Mouse (Mus musculus) spleen, postnatal 4 days (tissue): ENCODE measurements around the gene Rasa3.

ENCODE experiments used
- DNase-seq, 2 experiments: peaks; one replicate each; pipeline ENCODE4 v3.0.0; 2022; ENCODE audit warnings: low spot score in 2 of 2

Gene Rasa3

DNA sequence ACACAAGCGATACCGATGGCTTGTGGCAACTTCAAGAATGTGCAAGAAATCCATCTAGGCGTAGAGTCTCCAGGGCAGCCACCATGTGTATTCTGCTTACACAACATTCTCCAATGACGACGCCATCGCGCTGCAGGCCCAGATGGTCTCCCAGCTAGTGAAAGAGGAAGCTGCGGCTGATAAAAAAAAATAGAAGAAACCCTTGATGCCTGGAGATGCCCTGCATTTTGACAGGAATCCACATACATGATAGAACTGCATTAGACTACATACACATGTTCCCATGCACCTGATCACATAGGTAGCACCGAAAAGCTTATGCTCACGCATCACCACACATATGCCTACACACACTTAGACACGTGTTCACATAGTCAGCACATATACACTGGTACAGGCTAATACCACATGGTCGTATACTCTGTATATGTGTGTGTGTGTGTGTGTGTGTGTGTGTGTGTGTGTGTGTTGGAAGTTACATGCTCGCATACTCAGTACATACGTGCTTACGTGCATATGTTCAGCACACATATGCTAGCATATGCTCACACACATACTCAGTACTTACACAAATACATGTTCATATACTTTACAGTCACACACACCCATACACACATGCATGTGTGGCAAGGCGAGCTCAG lies 8.4 kb upstream of the Rasa3 start:
- peak; percentile 46 to 75 for DNase-seq

- DNase-seq: no peak
Observed at GRCm38 (mm10) chr8:13684131-13684530, 6.7 kb upstream of the Rasa3 start.

GRCm38 (mm10) chr8:13678182-13678581 lies 779 bp upstream of the Rasa3 start:
- DNase-seq: peak; percentile 49 to 75

- DNase-seq: peak; percentile 65 to 83
Observed at GRCm38 (mm10) chr8:13676701-13677412, 546 bp downstream of the Rasa3 start.

DNA sequence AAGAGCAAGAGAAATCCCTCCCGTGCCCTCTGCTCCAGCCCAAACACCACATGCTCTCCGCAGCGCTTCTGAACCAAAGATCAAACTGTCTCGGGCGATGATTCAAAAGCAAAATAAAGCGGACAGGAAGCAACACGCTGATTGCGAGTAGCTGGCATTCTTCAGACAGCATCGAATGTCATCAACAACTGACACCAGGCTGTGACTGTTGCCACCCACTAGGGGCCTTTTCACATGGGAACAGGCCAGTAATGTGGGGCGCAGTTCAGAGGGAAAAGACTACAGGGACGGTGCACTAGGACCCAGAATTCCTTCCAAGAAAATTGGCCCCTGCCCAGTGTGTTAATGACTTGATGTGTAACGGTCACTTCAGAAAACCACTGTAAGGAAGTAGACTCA lies 1.1 kb downstream of the Rasa3 start:
- DNase-seq: peak in 1 of 2 experiments; percentile 31

DNA sequence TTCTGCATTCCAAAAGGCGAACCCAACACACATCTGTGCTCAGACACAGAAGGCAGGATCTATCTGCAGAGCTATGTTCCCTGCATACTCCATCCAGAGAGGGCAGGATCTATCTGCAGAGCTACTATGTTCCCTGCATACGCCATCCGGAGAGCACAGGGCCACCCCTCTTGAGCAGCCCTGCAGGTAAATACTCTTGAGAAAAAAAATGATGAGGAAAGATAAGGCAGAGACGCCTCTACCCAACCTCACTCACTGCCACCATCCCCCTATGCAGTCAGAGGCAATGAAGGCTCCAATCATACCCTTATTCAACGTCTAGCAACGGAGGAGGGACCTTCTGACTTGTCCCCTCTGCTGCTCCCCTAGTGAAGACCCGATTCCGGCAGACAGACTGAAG lies 1.9 kb downstream of the Rasa3 start:
- DNase-seq: no peak

- DNase-seq: no peak
Observed at GRCm38 (mm10) chr8:13675121-13675520, 2.3 kb downstream of the Rasa3 start.

DNA sequence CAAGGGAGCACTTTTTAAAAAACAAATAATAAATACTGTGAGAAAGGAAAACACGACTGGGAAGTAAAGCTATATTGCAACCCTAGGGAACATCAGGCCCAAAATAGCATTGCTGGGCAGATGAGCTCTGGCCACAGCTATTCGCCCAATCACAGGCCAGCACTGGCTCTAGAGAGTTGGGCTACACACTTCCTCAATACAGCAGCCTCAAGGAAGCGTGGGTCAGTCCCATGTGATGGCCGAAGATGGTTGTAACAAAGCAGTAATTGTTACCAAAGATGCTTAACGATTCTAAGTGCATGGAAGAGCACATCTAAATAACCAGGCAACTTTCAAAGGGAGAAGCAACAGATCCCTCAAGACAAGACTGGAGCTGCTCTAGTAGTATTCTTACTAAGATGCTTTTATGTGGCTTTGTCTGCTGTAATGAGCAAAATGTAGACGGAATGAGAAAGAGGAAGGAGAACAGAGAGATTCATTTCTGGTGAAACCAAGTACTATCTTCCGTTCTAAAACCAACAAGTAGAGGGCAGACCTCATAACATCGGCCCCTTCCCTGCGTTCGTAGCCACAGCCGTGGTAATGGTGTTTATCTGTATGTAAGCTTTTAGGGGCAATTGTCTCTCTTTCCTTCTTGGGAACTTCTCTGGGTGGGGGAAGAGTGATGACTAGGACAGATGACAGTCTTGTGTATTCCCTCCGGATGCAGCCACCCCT lies 3.0 kb downstream of the Rasa3 start:
- DNase-seq: no peak

DNA sequence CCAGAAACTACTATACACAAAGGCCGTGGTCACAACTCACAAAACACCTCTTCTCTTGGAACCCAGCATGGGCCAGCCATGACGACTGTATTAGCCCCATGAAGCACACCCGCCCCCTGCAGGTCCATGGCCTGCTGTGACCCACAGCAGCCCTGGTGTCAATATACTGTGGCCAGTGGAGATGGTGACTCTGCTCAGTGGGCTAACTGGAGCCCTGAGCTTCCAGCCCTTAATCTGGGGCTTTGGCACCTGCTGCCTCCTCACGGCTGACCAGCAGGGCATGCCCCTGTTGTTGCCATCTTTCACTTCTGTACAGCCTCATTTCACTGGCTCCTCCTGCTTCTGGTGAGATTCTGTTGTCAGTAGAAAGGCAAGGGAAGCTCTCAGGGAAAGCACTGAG lies 4.2 kb downstream of the Rasa3 start:
- no peak for DNase-seq

DNA sequence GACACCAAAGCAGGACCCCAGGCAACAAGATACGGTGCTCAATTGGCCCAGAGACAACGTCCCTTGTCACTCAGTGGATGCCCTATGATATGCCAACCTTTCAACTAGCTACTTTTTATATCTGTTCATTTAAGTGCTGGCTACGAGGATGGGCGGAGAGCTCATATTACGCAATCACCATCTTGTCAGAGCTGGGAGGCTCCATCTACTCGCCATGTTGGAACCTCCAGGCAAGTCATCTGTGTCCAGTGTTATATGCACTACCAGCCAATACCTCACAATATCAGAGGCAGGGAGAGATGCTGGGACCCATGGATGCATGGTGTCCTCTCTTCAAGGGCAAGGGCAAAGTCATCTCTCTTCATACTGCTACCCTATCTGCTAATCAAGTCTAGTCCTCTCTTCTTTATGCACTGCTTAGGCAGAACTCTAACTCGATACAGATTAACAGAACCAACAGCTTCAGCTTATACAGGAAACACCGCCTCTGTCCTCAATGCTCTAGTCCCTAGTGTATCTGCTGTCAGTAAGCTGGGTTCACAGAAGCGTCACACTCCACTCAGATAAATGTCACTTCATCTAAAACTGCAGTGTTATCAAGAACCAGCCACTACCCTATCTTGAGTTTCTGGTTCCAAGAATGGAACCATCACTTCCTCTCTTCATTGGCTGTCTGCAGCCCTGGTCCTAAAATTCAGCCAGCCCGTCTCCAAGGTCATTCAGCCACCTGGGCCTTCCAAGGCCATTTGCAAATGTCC lies 6.0 kb downstream of the Rasa3 start:
- DNase-seq: no peak

DNA sequence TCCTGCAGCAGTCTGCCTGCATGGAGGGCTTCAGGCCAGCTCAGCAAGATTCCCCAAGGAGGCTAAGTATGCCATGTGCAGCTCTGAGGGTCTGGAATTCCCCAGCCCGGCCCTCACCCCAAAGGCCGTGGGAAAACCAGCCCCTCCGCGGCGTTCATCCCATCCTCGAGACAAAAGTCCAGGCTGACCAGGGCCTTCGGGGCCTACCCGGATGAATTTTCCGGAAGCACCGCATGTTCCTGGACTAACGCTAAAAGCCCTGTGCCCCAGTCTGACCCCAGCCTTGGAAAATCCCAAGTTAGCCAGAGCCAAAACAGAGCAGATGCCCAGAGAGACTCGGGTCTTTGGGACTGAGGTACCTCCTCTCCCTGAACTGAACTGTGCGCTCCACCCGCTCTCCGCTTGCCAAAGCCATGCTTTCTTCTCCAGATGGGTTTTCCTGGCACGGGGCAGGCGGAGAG lies 7.4 kb downstream of the Rasa3 start:
- no peak for DNase-seq

- DNase-seq: no peak
Observed at GRCm38 (mm10) chr8:13668367-13668766, 9.0 kb downstream of the Rasa3 start.

- no peak for DNase-seq
Observed at GRCm38 (mm10) chr8:13667917-13668316, 9.5 kb downstream of the Rasa3 start.

DNA sequence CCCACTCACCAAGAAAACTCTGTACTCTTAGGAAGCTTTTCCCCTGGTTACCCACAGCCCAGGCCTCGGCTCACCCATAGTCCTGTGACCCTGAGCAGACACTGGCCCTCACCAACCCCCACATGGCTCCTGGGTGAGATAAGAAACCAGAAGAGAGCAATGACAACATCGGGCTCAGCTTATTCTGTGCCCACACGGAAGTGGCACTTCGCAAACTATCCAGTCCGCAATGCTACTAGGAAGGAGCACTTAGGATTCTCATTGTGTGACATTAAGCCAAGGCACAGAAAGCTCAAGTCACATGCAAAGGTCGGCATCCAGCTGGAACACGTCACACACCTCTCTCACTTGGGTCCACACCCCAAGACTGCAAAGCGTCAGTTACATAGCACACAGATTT lies 11.5 kb downstream of the Rasa3 start:
- DNase-seq: no peak

GRCm38 (mm10) chr8:13665538-13665937 lies 11.9 kb downstream of the Rasa3 start:
- DNase-seq: no peak

DNA sequence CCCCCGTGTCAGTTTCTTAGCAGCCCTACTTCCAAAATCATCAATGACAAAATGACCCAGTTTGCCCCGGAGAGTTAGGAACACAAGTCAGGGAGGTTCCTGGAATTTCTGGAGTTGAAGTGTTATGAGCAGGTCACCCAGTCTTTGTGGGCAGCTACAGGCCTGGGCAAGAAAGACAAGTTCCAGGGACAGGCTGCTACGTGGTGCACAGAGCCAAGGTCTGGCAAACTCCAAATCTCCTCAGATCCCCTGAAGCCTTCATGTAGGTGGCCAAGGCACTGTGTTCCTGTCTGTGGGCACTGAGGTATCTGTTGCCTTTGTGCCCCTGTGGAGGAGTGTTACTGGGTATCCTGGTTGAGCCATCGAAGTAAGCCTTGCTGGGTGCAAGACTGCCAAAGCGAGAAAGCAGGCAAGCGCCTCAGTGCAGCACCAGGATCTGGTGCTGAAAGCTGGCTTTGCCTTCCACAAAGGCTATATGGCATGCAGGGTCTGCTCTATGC lies 12.6 kb downstream of the Rasa3 start:
- no peak for DNase-seq

DNA sequence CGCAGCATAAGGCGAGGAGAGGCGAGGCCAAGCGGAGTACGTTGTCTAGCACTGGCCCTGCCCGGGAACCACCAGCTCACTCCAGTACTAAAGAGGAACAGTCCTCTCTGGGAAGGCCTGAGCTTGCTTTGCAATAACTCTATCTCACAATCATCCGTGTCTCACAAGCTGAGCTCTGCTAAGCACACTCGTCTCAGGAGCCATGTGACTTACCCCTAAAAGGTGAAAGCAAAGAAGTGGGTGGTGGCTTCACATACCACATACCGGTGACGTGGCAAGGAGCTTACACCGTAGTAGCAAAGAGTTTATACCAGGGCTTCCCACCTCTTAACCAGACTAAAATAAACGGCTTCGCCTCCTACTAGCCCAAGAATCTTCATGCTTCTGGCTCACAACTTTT lies 17.1 kb downstream of the Rasa3 start:
- DNase-seq: no peak

DNA sequence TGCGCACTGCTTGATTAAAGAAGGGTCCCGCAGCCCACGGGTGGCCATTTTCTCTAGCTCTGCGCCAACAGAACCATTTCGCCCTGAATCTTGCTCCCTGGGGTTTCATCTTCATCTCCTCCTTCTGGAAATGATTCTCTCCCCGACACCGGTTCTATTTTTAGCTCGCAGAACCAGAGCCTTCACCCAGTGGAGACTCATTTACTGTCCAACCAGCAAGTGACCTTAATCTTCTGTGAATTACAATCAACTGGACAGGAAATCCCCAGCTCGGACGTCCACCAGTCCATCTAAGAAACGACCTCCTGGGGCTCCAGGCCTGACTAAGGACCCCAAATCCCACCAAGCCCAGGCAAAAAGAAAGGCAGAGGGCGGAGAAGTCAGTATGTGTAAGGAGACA lies 19.9 kb downstream of the Rasa3 start:
- DNase-seq: no peak

- no peak for DNase-seq
Observed at GRCm38 (mm10) chr8:13655033-13655351, 22.4 kb downstream of the Rasa3 start.

GRCm38 (mm10) chr8:13654350-13655032 lies 22.9 kb downstream of the Rasa3 start:
- DNase-seq: no peak

DNA sequence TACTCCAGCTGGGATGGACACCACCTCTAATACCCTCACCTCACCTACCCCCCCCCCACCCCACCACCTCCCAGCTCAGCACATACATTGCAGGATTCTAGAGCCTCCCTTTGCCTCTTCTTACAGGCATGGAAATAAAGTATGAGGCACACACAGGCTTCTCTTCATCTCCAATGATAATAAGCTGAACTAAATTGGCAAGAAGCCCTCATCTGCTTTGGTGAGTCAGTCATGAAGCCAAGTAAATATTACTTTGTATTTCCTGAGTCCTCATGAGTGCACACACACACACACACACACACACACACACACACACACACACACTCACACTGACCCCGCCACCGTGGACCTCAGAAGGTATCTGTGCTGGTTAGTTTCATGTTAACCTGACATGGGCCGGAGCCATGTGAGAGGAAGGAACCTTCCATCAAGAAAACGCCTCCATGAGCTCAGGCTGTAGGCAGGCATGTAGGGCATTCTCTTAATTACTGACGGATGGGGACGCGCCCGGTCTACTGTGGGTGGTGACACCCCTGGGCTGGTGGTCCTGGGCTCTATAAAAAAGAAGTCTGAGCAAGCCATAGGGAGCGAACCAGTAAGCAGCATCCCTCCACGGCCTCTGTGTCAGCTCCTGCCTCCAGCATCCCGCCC lies 26.7 kb downstream of the Rasa3 start:
- DNase-seq: no peak
